Mouse (Mus musculus) limb, embryonic 12.5 days (tissue): ENCODE data around the gene Bcl9. TPM values are rescaled to one million over a fixed set of nuclear protein-coding genes. Genes with fewer than 3 reads are reported as not detected.

Experiments used
- ATAC-seq: fragments of 200-750 bp; cut with Nextera tagmentation; 2 replicates; pipeline ENCODE4 v1.8.0; 2017; ENCODE audit warnings: low read depth, moderate TSS enrichment; ENCODE audit not compliant: insufficient number of reproducible peaks, insufficient read depth, low FRiP score, low TSS enrichment
- H3K27ac ChIP-seq: fragments of 300-500 bp; sonication (generic); 2 replicates; pipeline ENCODE4 v1.5.1; 2016; ENCODE audit warnings: mild to moderate bottlenecking, moderate library complexity
- H3K27me3 ChIP-seq: fragments of 300-500 bp; sonication (generic); 2 replicates; pipeline ENCODE4 v1.6.1; 2016; ENCODE audit warnings: mild to moderate bottlenecking, moderate library complexity
- H3K36me3 ChIP-seq: fragments of 300-500 bp; sonication (generic); 2 replicates; pipeline ENCODE4 v1.6.1; 2016; ENCODE audit warnings: mild to moderate bottlenecking, moderate library complexity
- H3K4me1 ChIP-seq: fragments of 300-500 bp; sonication (generic); replicated peaks from 2 replicates; pipeline ENCODE4 v1.6.1; 2016
- H3K4me2 ChIP-seq: fragments of 300-500 bp; sonication (generic); 2 replicates; pipeline ENCODE4 v1.6.1; 2016; ENCODE audit warnings: mild to moderate bottlenecking, moderate library complexity
- H3K4me3 ChIP-seq: fragments of 300-500 bp; sonication (generic); replicated peaks from 2 replicates; pipeline ENCODE4 v1.5.1; 2016; ENCODE audit warnings: mild to moderate bottlenecking
- H3K9ac ChIP-seq: fragments of 300-500 bp; sonication (generic); replicated peaks from 2 replicates; pipeline ENCODE4 v1.6.1; 2016; ENCODE audit warnings: mild to moderate bottlenecking, moderate library complexity
- H3K9me3 ChIP-seq: fragments of 300-500 bp; sonication (generic); 2 replicates; pipeline ENCODE4 v1.6.1; 2016; ENCODE audit warnings: mild to moderate bottlenecking, moderate library complexity
- WGBS: fragments of 180-500 bp; shearing (Covaris S2); methylation state at CpG from one replicate; pipeline ENCODE4 v1.1.7; 2016; 5-methylcytosine and 5-hydroxymethylcytosine counted together
- polyA plus RNA-seq: library from polyadenylated mRNA; unstranded; fragments of >200 nt; fragmentation: Nextera tagmentation; extraction: Ambion mirVana; gene quantifications from 2 replicates; pipeline ENCODE4 v1.2.1, GENCODE M21; 2016

The Bcl9 gene
- polyA plus RNA-seq, 1 experiment from 2014 or later: 92.5 TPM

- Histone ChIP-seq H3K4me1 (peaks cover 24% of the 10 kb centered on the region), H3K4me2 (no peak overlapping the region), H3K9me3 (no peaks in the 10 kb centered on the region), H3K9ac (no peak overlapping the region), H3K27ac (no peak overlapping the region), H3K27me3 (no peaks in the 10 kb centered on the region), H3K4me3 (no peak overlapping the region), H3K36me3 (no peaks in the 10 kb centered on the region)
- WGBS: 79% methylated on average over 9 of the region's 9 CpGs
- no peak for ATAC-seq
Measured at GRCm38 (mm10) chr3:97294334-97294733, 3.4 kb downstream of the Bcl9 start.

- Histone ChIP-seq H3K9ac (no peak overlapping the region), H3K9me3 (no peaks in the 10 kb centered on the region), H3K36me3 (peaks cover 10% of the 10 kb centered on the region), H3K4me2 (no peak overlapping the region), H3K27ac (no peak overlapping the region), H3K4me1 (peaks cover 24% of the 10 kb centered on the region), H3K27me3 (no peaks in the 10 kb centered on the region), H3K4me3 (no peak overlapping the region)
- 97% methylated on average over 4 of the region's 4 CpGs for WGBS
- ATAC-seq: no peak
Measured at GRCm38 (mm10) chr3:97284878-97285277, 12.8 kb downstream of the Bcl9 start.

GRCm38 (mm10) chr3:97284056-97284455, 13.7 kb downstream of the Bcl9 start:
- ATAC-seq: no peak
- H3K4me3 ChIP-seq: no peak overlapping the region
- 93% methylated on average over 9 of the region's 9 CpGs for WGBS

GRCm38 (mm10) chr3:97281426-97281825, 16.3 kb downstream of the Bcl9 start:
- Histone ChIP-seq H3K9ac (no peak overlapping the region), H3K36me3 (peaks cover 10% of the 10 kb centered on the region), H3K27ac (peak overlapping the region; percentile 37; the same call in 1 of the 2 replicates), H3K4me1 (peaks cover 29% of the 10 kb centered on the region), H3K4me2 (no peak overlapping the region), H3K27me3 (no peaks in the 10 kb centered on the region), H3K4me3 (no peak overlapping the region), H3K9me3 (no peaks in the 10 kb centered on the region)
- ATAC-seq: no peak
- WGBS: 88% methylated on average over 7 of the region's 7 CpGs

More at GRCm38 (mm10) chr3:97284056-97284455, 13.7 kb downstream of the Bcl9 start:
- no peak overlapping the region for H3K4me2 ChIP-seq
- H3K27me3 ChIP-seq: no peaks in the 10 kb centered on the region
- H3K36me3 ChIP-seq: peaks cover 10% of the 10 kb centered on the region
- no peak overlapping the region for H3K9ac ChIP-seq
- H3K4me1 ChIP-seq: peaks cover 25% of the 10 kb centered on the region
- no peak overlapping the region for H3K27ac ChIP-seq
- no peaks in the 10 kb centered on the region for H3K9me3 ChIP-seq

GRCm38 (mm10) chr3:97275708-97276107, 22.0 kb downstream of the Bcl9 start:
- Histone ChIP-seq H3K9ac (no peak overlapping the region), H3K9me3 (no peaks in the 10 kb centered on the region), H3K4me1 (peaks cover 43% of the 10 kb centered on the region), H3K36me3 (peaks cover 6% of the 10 kb centered on the region), H3K27me3 (no peaks in the 10 kb centered on the region), H3K4me2 (no peak overlapping the region), H3K27ac (no peak overlapping the region), H3K4me3 (no peak overlapping the region)
- 79% methylated on average over 5 of the region's 5 CpGs for WGBS
- no peak for ATAC-seq

- no peaks in the 10 kb centered on the region for H3K9me3 ChIP-seq
- no peaks in the 10 kb centered on the region for H3K27me3 ChIP-seq
- peaks cover 36% of the 10 kb centered on the region for H3K4me1 ChIP-seq
- no peak overlapping the region for H3K9ac ChIP-seq
- no peak overlapping the region for H3K27ac ChIP-seq
- no peak for ATAC-seq
- no peak overlapping the region for H3K4me2 ChIP-seq
- peaks cover 6% of the 10 kb centered on the region for H3K36me3 ChIP-seq
- 84% methylated on average over 15 of the region's 15 CpGs for WGBS
- H3K4me3 ChIP-seq: no peak overlapping the region
Measured at GRCm38 (mm10) chr3:97274516-97275230, 23.0 kb downstream of the Bcl9 start.

GRCm38 (mm10) chr3:97273876-97274275, 23.8 kb downstream of the Bcl9 start:
- Histone ChIP-seq H3K4me2 (no peak overlapping the region), H3K9me3 (no peaks in the 10 kb centered on the region), H3K4me1 (peaks cover 36% of the 10 kb centered on the region), H3K27ac (no peak overlapping the region), H3K9ac (no peak overlapping the region), H3K27me3 (no peaks in the 10 kb centered on the region), H3K4me3 (no peak overlapping the region), H3K36me3 (peaks cover 6% of the 10 kb centered on the region)
- no peak for ATAC-seq
- 72% methylated on average over 5 of the region's 5 CpGs for WGBS

- no peak overlapping the region for H3K27ac ChIP-seq
- no peaks in the 10 kb centered on the region for H3K27me3 ChIP-seq
- peaks cover 4% of the 10 kb centered on the region; the same call in 1 of the 2 replicates for H3K36me3 ChIP-seq
- H3K4me1 ChIP-seq: peaks cover 2% of the 10 kb centered on the region; the same call in 1 of the 2 replicates
- no peak overlapping the region for H3K4me3 ChIP-seq
- 0 out of 2 replicates have a peak, but pooled peaks cover 3% of the 10 kb centered on the region for H3K9me3 ChIP-seq
- no peak overlapping the region for H3K4me2 ChIP-seq
- no peak for ATAC-seq
- 81% methylated on average over 15 of the region's 15 CpGs for WGBS
- H3K9ac ChIP-seq: no peak overlapping the region
Measured at GRCm38 (mm10) chr3:97265667-97266415, 31.9 kb downstream of the Bcl9 start.

GRCm38 (mm10) chr3:97262235-97262634, 35.5 kb downstream of the Bcl9 start:
- Histone ChIP-seq H3K4me2 (no peak overlapping the region), H3K4me3 (no peak overlapping the region), H3K27ac (no peak overlapping the region), H3K9me3 (peaks cover 18% of the 10 kb centered on the region), H3K4me1 (no peaks in the 10 kb centered on the region; the same call in 1 of the 2 replicates), H3K27me3 (no peaks in the 10 kb centered on the region), H3K36me3 (peaks cover 14% of the 10 kb centered on the region; the same call in 1 of the 2 replicates), H3K9ac (no peak overlapping the region)
- WGBS: 86% methylated on average over 1 of the region's 1 CpGs
- no peak for ATAC-seq

- Histone ChIP-seq H3K4me2 (peak overlapping the region; percentile 33), H3K4me1 (peaks cover 39% of the 10 kb centered on the region), H3K36me3 (peaks cover 10% of the 10 kb centered on the region; the same call in 1 of the 2 replicates), H3K27ac (peak overlapping the region; percentile 73), H3K9me3 (peaks cover 15% of the 10 kb centered on the region), H3K4me3 (no peak overlapping the region), H3K9ac (no peak overlapping the region), H3K27me3 (no peaks in the 10 kb centered on the region)
- 17% methylated on average over 9 of the region's 9 CpGs for WGBS
- no peak for ATAC-seq
Measured at GRCm38 (mm10) chr3:97255706-97256339, 41.9 kb downstream of the Bcl9 start.

- peak overlapping the region; percentile 33 for H3K4me2 ChIP-seq
- peaks cover 39% of the 10 kb centered on the region for H3K4me1 ChIP-seq
- H3K9me3 ChIP-seq: peaks cover 15% of the 10 kb centered on the region
- peaks cover 10% of the 10 kb centered on the region; the same call in 1 of the 2 replicates for H3K36me3 ChIP-seq
- peak overlapping the region; percentile 73 for H3K27ac ChIP-seq
- no peak for ATAC-seq
- no peaks in the 10 kb centered on the region for H3K27me3 ChIP-seq
- WGBS: 30% methylated on average over 5 of the region's 5 CpGs
- no peak overlapping the region for H3K9ac ChIP-seq
- no peak overlapping the region for H3K4me3 ChIP-seq
Measured at GRCm38 (mm10) chr3:97254861-97255465, 42.8 kb downstream of the Bcl9 start.
